Mouse (Mus musculus) neural tube, embryonic 15.5 days (tissue): ENCODE measurements at regions not wholly inside any gene's neighbourhood (a gene's known extent, or its start where the extent isn't known, plus 50 kb on each side); places are given as distances from the start of the nearest gene placed in this dataset.
A peak's percentile ranks its signal among the peaks of the same experiment; 100 is the strongest.
"Not testable (repeated sequence)": the region's sequence is repeated elsewhere in the genome, so short reads cannot be mapped to it uniquely, and the experiment has no call there.

Experiments
- ATAC-seq: fragments of 200-750 bp; cut with Nextera tagmentation; 2 replicates; pipeline ENCODE4 v1.8.0; 2017; ENCODE audit warnings: mild to moderate bottlenecking, moderate TSS enrichment, moderate library complexity; ENCODE audit not compliant: low FRiP score
- H3K27ac ChIP-seq: fragments of 300-500 bp; sonication (generic); replicated peaks from 2 replicates; pipeline ENCODE4 v1.5.1; 2015; ENCODE audit warnings: mild to moderate bottlenecking, inconsistent platforms
- H3K27me3 ChIP-seq: fragments of 300-500 bp; sonication (generic); replicated peaks from 2 replicates; pipeline ENCODE4 v1.6.1; 2015; ENCODE audit warnings: inconsistent platforms
- H3K36me3 ChIP-seq: fragments of 300-500 bp; sonication (generic); 2 replicates; pipeline ENCODE4 v1.6.1; 2015; ENCODE audit warnings: inconsistent platforms
- H3K4me1 ChIP-seq: fragments of 300-500 bp; sonication (generic); 2 replicates; pipeline ENCODE4 v1.6.1; 2015; ENCODE audit warnings: inconsistent platforms
- H3K4me2 ChIP-seq: fragments of 300-500 bp; sonication (generic); 2 replicates; pipeline ENCODE4 v1.6.1; 2015; ENCODE audit warnings: inconsistent platforms, mild to moderate bottlenecking, moderate library complexity
- H3K4me3 ChIP-seq: fragments of 300-500 bp; sonication (generic); replicated peaks from 2 replicates; pipeline ENCODE4 v1.5.1; 2015; ENCODE audit warnings: mild to moderate bottlenecking, inconsistent platforms
- H3K9ac ChIP-seq: fragments of 300-500 bp; sonication (generic); replicated peaks from 2 replicates; pipeline ENCODE4 v1.6.1; 2015; ENCODE audit warnings: mild to moderate bottlenecking, inconsistent platforms
- H3K9me3 ChIP-seq: fragments of 300-500 bp; sonication (generic); replicated peaks from 2 replicates; pipeline ENCODE4 v1.6.1; 2016; ENCODE audit warnings: inconsistent platforms
- WGBS: fragments of 180-500 bp; shearing (Covaris S2); methylation state at CpG from one replicate; pipeline ENCODE4 v1.1.7; 2015; ENCODE audit warnings: mixed read lengths; 5-methylcytosine and 5-hydroxymethylcytosine counted together

DNA sequence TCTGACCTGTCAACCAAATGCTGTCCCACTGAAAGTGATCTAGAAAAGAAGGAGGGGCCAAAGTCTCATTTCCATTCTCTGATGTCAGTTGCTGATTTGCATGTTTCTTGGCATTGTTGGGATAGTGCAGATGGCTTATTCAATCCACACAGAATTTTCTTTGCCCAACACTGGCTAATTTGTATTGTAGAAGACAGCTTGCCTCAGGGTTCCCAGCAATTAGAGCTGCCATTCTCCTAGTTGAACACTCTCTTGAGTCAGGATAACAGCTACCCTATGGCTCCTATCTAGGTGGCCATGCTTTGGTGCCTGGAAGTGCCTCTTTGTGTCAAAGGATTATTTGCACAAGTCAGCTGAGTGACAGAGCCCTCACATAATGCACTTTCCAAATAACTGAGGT lies 569.0 kb downstream of the Lrriq3 start:
- Histone ChIP-seq H3K27me3 (no peaks in the 10 kb centered on the region), H3K4me3 (no peak overlapping the region), H3K4me1 (no peaks in the 10 kb centered on the region), H3K27ac (no peak overlapping the region), H3K4me2 (no peak overlapping the region), H3K9ac (no peak overlapping the region), H3K9me3 (no peaks in the 10 kb centered on the region), H3K36me3 (no peaks in the 10 kb centered on the region)
- no peak for ATAC-seq

DNA sequence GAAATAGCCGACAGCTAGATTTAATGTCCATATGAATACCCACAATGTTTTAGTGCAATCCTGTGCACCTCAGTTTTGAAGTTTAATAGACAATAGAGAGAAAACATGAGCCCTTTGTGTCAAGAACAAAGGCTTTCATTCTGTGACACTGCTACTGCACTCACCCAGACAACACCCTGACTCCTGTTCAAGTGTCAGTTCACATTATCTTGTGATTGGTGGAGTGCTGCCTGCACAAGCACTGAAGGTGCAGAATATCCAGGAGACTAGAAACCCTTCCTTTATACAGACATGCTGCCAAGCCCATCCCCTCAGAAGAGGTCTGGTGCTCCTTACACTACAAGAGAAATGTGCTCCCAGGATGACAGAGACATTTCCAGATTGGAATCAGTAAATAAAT lies 579.3 kb downstream of the Lrriq3 start:
- no peaks in the 10 kb centered on the region for H3K27me3 ChIP-seq
- no peaks in the 10 kb centered on the region for H3K4me1 ChIP-seq
- no peak overlapping the region for H3K27ac ChIP-seq
- H3K4me3 ChIP-seq, result no peak overlapping the region
- no peak overlapping the region for H3K4me2 ChIP-seq
- WGBS, result 48% methylated on average over 1 of the region's 1 CpGs
- no peaks in the 10 kb centered on the region for H3K9me3 ChIP-seq
- no peak for ATAC-seq
- no peaks in the 10 kb centered on the region for H3K36me3 ChIP-seq
- no peak overlapping the region for H3K9ac ChIP-seq

DNA sequence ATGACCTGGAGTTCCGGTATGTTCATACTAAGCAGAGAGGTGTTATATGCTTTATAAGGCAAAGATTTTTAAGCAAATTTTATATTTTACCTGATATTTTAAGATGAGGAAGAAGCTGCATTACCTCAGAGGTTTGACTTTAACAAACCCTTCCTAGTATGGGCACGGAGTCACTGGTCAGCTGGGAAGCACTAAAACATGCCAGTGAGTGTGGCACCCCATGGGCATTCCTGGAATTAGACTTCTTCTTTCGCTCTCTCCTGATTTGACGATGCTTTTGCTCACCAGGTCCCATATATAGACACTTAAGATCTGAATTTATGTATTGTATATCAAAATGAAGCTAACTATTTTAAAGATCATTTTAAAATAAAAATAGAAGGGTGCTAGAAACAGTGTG lies 587.0 kb downstream of the Lrriq3 start:
- H3K4me2 ChIP-seq, result no peak overlapping the region
- ATAC-seq, result no peak
- H3K36me3 ChIP-seq, result no peaks in the 10 kb centered on the region
- H3K4me1 ChIP-seq, result 0 out of 2 replicates have a peak, but pooled peaks cover 2% of the 10 kb centered on the region
- H3K9me3 ChIP-seq, result no peaks in the 10 kb centered on the region
- 89% methylated on average over 4 of the region's 4 CpGs for WGBS
- no peaks in the 10 kb centered on the region for H3K27me3 ChIP-seq
- H3K9ac ChIP-seq, result no peak overlapping the region
- no peak overlapping the region for H3K27ac ChIP-seq
- no peak overlapping the region for H3K4me3 ChIP-seq

DNA sequence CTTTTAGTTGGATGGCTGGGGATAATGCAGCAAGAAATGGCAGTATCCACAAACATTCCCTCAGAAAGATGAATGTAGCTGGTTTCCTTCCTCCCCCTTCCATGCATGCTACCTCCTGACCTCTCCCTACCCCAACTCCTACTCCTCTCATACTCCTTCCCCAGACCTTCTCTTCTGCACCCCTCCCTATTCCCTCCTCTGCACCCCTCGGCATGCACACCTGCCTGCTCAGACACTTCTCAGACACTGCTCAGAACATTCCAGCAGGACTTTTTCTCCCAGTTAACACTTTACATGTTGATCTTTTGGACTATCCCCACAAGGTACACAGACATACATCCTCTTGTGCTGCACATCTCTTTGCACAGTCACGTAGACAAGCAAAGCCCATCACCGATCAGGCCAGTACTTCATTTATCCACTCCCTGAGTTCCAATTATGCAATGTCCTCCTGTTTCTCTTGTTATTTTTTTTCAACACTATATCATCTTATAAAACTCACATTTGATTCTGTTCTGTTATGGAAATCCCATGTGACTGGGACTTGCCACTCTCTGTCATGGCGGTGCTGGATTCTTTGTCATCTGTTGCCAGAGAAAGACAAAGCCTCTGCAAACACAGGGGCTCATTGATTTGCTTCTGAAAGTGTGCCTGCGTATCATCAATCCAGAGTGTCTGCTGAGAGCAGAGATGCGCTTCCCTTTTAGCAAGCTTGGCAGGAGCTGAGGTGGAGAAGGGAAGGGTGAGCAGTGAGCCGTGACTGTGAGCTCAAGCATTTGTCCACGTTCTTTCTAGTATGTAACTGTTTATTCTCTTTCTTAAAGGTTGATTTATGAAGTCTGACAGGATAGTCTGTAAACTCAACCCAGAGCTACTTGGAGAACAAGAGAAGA lies 589.9 kb downstream of the Lrriq3 start:
- Histone ChIP-seq H3K4me1 (0 out of 2 replicates have a peak, but pooled peaks cover 2% of the 10 kb centered on the region), H3K27ac (no peak overlapping the region), H3K9ac (no peak overlapping the region), H3K4me2 (no peak overlapping the region), H3K9me3 (no peaks in the 10 kb centered on the region), H3K4me3 (no peak overlapping the region), H3K36me3 (no peaks in the 10 kb centered on the region), H3K27me3 (no peaks in the 10 kb centered on the region)
- peak; percentile 73 for ATAC-seq
- 34% methylated on average over 8 of the region's 8 CpGs for WGBS

DNA sequence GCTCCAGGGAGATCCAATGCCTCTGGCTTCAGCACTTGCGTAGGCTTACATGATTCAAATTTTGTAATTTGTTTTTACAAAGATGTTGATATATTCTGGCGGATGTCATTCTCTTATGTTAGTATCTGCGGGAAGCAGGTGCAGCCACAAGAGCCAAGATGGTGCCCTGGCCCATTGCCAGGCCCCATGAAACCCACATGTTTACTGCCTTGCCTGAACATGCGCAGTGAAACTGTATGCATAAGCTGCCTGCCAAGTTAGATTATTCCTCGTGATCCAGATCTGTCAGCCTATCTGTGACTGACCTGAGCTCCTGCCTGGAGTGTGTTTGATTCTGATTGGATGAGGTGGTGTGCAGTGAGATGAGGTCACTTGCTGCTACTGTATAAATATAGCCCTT lies 595.1 kb downstream of the Lrriq3 start:
- Histone ChIP-seq H3K27ac (no peak overlapping the region), H3K27me3 (no peaks in the 10 kb centered on the region), H3K9ac (no peak overlapping the region), H3K4me1 (0 out of 2 replicates have a peak, but pooled peaks cover 2% of the 10 kb centered on the region), H3K4me2 (no peak overlapping the region), H3K36me3 (no peaks in the 10 kb centered on the region), H3K9me3 (no peaks in the 10 kb centered on the region), H3K4me3 (no peak overlapping the region)
- 67% methylated on average over 5 of the region's 5 CpGs for WGBS
- no peak for ATAC-seq

DNA sequence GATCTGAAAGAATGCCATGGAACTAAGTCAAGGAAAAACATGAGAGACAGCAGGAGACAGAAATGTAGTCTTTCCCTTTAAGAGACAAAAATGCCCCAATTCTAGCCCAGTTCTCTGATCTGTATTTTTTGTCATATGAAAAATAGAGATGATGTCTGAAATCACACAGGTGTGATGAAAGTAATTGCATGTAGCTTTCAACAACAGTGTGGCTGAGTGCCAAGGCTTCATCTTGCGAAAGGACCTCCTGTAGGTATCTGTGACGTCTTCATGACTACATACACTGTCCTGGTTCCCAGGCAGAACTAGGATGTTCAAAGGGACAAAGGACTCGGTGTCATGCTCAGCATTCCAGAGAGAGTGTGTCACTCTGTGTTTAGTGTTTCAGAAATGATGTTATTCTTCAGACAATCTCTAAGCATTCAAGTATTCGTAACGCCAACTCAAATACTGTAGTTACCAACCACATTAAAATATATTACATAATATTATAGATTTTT lies 629.8 kb downstream of the Lrriq3 start:
- 88% methylated on average over 5 of the region's 5 CpGs for WGBS
- Histone ChIP-seq H3K36me3 (no peaks in the 10 kb centered on the region), H3K27ac (no peak overlapping the region), H3K4me3 (no peak overlapping the region), H3K9ac (no peak overlapping the region), H3K4me2 (no peak overlapping the region), H3K4me1 (no peaks in the 10 kb centered on the region), H3K27me3 (no peaks in the 10 kb centered on the region), H3K9me3 (no peaks in the 10 kb centered on the region)
- no peak for ATAC-seq

DNA sequence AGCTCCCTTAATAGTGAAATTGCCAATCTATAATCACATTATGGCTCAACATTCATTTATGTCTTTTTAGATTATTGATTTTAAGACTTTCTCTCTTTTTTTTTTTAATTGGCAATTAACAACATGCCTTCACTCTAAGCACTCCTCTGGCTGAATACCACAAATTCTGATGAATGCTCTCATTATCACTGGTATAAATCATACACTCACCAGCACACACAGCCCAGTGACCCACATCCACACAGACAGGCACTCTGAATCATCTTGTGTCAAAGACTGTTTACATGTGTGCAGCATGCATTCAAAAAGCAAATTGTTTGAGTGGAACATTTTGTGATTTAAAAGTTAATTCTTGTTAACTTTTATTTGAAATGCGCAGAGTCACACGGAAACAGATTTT lies 649.2 kb downstream of the Lrriq3 start:
- Histone ChIP-seq H3K4me1 (no peaks in the 10 kb centered on the region), H3K9me3 (no peaks in the 10 kb centered on the region), H3K36me3 (no peaks in the 10 kb centered on the region), H3K4me2 (no peak overlapping the region), H3K27me3 (no peaks in the 10 kb centered on the region), H3K27ac (no peak overlapping the region), H3K9ac (no peak overlapping the region), H3K4me3 (no peak overlapping the region)
- WGBS, result 94% methylated on average over 2 of the region's 2 CpGs
- ATAC-seq, result no peak

DNA sequence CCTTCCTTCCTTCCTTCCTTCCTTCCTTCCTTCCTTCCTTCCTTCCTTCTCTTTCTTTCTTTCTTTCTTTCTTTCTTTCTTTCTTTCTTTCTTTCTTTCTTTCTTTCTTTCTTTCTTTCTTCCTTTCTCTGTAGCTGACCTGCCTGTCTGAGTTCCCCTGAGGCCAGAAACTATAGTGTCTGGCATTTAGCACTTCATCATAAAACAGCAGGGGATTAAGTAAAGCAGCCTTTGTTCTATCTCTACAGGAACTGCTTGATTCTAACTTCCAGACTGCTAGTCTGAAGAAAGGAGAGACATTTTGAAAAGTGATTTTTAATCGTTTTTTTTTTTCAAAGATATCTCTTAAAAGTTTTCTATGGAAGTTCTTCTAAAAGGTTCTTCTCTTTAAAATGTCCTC lies 653.4 kb downstream of the Lrriq3 start:
- H3K4me2 ChIP-seq, H3K27me3 ChIP-seq, H3K27ac ChIP-seq, H3K36me3 ChIP-seq, H3K9me3 ChIP-seq, ATAC-seq, H3K4me3 ChIP-seq, H3K9ac ChIP-seq, H3K4me1 ChIP-seq: not testable (repeated sequence)
- WGBS, result 17% methylated on average over 1 of the region's 1 CpGs

DNA sequence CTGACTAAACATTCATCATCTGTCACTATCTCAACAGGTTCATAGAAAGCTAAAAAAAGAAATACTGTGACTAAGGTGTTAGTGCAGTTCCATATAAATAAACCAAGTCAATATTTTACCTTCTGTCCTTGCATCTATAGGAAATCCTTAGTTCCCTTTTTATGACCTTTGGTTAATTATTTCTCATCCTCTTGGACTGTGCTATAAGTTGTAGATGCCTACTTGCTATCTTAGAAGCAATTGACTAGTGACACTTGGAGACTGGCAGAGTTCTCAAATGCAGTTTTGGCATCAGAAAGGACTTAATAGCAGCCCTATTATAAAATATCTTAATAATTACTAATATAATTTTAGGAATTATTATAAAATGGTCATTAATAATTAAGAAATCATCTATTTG lies 654.3 kb downstream of the Lrriq3 start:
- Histone ChIP-seq H3K27me3 (no peaks in the 10 kb centered on the region), H3K4me1 (no peaks in the 10 kb centered on the region), H3K9me3 (no peaks in the 10 kb centered on the region), H3K27ac (no peak overlapping the region), H3K9ac (no peak overlapping the region), H3K36me3 (no peaks in the 10 kb centered on the region), H3K4me2 (no peak overlapping the region), H3K4me3 (no peak overlapping the region)
- no peak for ATAC-seq

DNA sequence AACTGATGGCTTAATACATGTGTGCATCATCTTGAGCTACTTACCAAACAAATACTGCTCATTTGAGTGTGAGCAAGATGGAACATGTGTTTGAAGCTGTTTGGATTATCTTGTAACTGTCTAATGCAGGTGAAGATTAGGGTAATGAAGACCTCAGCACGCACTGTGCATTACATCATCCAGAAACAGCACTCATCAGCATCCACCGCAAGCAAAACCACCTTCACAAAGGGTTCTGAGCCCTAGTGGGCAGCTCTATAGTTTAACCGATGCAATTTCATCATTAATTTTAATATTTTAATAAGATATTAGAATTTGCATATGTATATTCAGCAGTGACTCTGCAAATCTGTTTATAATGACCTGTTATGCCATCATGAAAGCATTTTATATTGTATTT lies 664.1 kb downstream of the Lrriq3 start:
- no peaks in the 10 kb centered on the region for H3K36me3 ChIP-seq
- no peak for ATAC-seq
- WGBS, result 90% methylated on average over 3 of the region's 3 CpGs
- H3K9ac ChIP-seq, result no peak overlapping the region
- no peak overlapping the region for H3K4me2 ChIP-seq
- H3K9me3 ChIP-seq, result no peaks in the 10 kb centered on the region
- H3K27ac ChIP-seq, result no peak overlapping the region
- H3K4me3 ChIP-seq, result no peak overlapping the region
- no peaks in the 10 kb centered on the region for H3K4me1 ChIP-seq
- H3K27me3 ChIP-seq, result no peaks in the 10 kb centered on the region

DNA sequence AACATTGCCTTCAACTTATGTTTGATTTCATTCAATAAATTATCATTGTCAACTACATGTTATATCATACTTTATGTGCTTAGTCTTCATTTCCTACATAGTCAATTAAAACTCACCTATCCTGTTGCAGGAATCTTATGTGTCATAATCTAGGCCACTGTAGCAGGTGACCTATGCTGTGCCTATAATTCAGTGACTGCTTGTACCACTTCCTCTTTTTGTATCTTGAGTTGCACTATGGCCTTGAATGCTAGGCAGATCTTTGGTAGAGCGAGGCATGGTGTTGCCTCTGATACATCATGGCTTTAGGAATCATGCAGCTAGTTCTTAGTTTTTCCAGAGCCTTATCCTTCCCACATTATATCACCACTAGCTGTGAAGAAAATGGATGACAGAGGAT lies 682.8 kb downstream of the Lrriq3 start:
- WGBS, result 94% methylated on average over 1 of the region's 1 CpGs
- H3K27me3 ChIP-seq, result no peaks in the 10 kb centered on the region

DNA sequence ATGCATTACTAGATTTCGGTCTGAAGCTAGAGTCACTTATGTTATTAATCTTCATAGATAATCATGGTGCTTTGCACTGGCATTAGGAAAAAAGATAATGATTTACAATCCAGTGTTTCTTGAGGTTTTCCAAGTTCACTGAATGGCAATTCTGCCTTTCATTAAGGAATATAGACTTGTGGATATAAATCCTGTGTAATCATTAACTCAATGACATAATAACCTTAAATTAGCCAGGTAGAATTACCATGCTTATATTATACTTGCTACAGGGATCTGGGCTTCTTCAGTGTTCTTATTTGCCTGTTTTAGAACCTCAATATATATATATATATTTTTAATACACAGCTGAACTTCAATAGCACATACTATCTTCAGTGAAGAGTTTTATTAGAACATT lies 683.8 kb downstream of the Lrriq3 start:
- Histone ChIP-seq H3K9me3 (no peaks in the 10 kb centered on the region), H3K4me3 (no peak overlapping the region), H3K27me3 (no peaks in the 10 kb centered on the region), H3K36me3 (no peaks in the 10 kb centered on the region), H3K27ac (no peak overlapping the region), H3K9ac (no peak overlapping the region), H3K4me2 (no peak overlapping the region), H3K4me1 (no peaks in the 10 kb centered on the region)
- 88% methylated on average over 1 of the region's 1 CpGs for WGBS
- ATAC-seq, result no peak

More for the DNA sequence above, 682.8 kb downstream of the Lrriq3 start:
- H3K4me2 ChIP-seq, result no peak overlapping the region
- no peak overlapping the region for H3K9ac ChIP-seq
- H3K4me1 ChIP-seq, result no peaks in the 10 kb centered on the region
- no peak overlapping the region for H3K4me3 ChIP-seq
- no peak for ATAC-seq
- no peak overlapping the region for H3K27ac ChIP-seq
- H3K36me3 ChIP-seq, result no peaks in the 10 kb centered on the region
- no peaks in the 10 kb centered on the region for H3K9me3 ChIP-seq
